Mouse (Mus musculus) erythroblast, embryonic 14.5 days (primary cell): ENCODE results near the gene Tnrc6c.

ENCODE experiments used
- GATA1 ChIP-seq: IDR thresholded peaks from 2 replicates; pipeline ENCODE4 v1.6.1; 2012; ENCODE audit warnings: low read length, inconsistent platforms, mixed read lengths
- TAL1 ChIP-seq: IDR thresholded peaks from 3 replicates; pipeline ENCODE4 v1.6.1; 2012; ENCODE audit warnings: low read length, inconsistent platforms, mixed read lengths

DNA sequence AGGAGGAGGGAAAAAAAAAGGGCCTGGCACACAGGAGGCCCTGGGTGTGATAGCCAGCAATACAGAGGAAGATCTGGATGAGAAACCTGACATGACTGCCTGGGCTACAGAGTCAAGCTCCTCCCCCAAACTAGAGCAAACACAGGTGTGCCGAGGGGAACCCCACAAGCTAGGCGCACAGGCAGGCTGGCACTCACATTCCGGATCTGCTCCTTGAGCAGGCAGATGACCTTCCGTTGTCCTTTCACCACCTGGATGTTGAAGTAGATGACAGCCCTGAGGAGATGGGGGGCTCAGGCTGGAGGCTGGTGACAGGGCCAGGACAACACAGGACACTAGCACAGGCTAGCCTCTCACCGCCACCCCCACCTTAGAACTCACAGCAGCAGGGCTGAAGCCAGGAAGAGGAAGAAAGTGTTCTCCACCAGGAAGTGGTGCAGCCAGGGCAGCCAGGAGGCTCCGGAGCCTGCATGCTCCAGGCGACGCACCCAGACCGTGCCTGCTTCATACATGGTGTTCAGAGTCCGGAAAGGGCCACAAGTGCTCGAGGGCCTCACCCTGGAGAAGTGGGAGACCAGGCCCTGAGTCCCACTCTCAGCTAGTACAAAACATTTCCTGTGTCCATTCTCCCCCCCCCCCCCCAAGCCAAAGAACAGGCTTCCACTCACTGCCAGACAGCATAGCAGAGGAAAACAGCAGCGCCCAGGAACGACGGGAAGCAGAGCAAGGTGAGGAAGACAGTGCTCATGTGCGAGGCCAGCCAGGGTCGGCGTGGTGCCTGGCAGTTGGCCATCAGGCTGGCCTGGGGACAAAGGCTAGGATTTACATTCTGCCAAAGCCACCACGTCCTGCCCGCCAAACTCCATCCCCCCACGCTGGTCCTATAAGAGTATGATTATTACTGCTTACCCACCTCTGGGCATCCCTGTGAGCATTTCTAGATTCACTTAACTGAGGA is 114.9 kb downstream of the Tnrc6c start:
- no peak for TF ChIP-seq GATA1
- TF ChIP-seq TAL1, result no peak
